Mouse (Mus musculus) liver, embryonic 15.5 days (tissue): ENCODE results near the gene Slc18a2. TPM values are rescaled to one million over a fixed set of nuclear protein-coding genes. Genes with fewer than 3 reads are reported as not detected.

Experiments used
- ATAC-seq: fragments of 200-750 bp; cut with Nextera tagmentation; 2 replicates; pipeline ENCODE4 v1.8.0; 2017; ENCODE audit warnings: moderate number of reproducible peaks, mild to moderate bottlenecking, moderate library complexity; ENCODE audit not compliant: insufficient read depth
- H3K27ac ChIP-seq: fragments of 300-500 bp; sonication (generic); replicated peaks from 2 replicates; pipeline ENCODE4 v1.5.1; 2015; ENCODE audit warnings: mild to moderate bottlenecking, inconsistent platforms
- H3K27me3 ChIP-seq: fragments of 300-500 bp; sonication (generic); 2 replicates; pipeline ENCODE4 v1.6.1; 2015; ENCODE audit warnings: mild to moderate bottlenecking, inconsistent platforms
- H3K36me3 ChIP-seq: fragments of 300-500 bp; sonication (generic); replicated peaks from 2 replicates; pipeline ENCODE4 v1.6.1; 2015; ENCODE audit warnings: moderate library complexity, mild to moderate bottlenecking, inconsistent platforms
- H3K4me1 ChIP-seq: fragments of 300-500 bp; sonication (generic); replicated peaks from 2 replicates; pipeline ENCODE4 v1.6.1; 2015; ENCODE audit warnings: inconsistent platforms
- H3K4me2 ChIP-seq: fragments of 300-500 bp; sonication (generic); 2 replicates; pipeline ENCODE4 v1.6.1; 2015; ENCODE audit warnings: moderate library complexity, mild to moderate bottlenecking, inconsistent platforms
- H3K4me3 ChIP-seq: fragments of 300-500 bp; sonication (generic); replicated peaks from 2 replicates; pipeline ENCODE4 v1.5.1; 2015; ENCODE audit warnings: mild to moderate bottlenecking, inconsistent platforms
- H3K9ac ChIP-seq: fragments of 300-500 bp; sonication (generic); 2 replicates; pipeline ENCODE4 v1.6.1; 2015; ENCODE audit warnings: moderate library complexity, mild to moderate bottlenecking, inconsistent platforms
- H3K9me3 ChIP-seq: fragments of 300-500 bp; sonication (generic); replicated peaks from 2 replicates; pipeline ENCODE4 v1.6.1; 2016; ENCODE audit warnings: inconsistent platforms
- WGBS: fragments of 180-500 bp; shearing (Covaris S2); methylation state at CpG from one replicate; pipeline ENCODE4 v1.1.7; 2015; ENCODE audit warnings: mixed read lengths; ENCODE audit not compliant: insufficient replicate concordance; 5-methylcytosine and 5-hydroxymethylcytosine counted together
- polyA plus RNA-seq: library from polyadenylated mRNA; unstranded; fragments of >200 nt; fragmentation: Nextera tagmentation; extraction: Ambion mirVana; gene quantifications from 2 replicates; pipeline ENCODE4 v1.2.1, GENCODE M21; 2015

Gene Slc18a2
- polyA plus RNA-seq, 1 experiment from 2014 or later = 2.8 TPM

DNA sequence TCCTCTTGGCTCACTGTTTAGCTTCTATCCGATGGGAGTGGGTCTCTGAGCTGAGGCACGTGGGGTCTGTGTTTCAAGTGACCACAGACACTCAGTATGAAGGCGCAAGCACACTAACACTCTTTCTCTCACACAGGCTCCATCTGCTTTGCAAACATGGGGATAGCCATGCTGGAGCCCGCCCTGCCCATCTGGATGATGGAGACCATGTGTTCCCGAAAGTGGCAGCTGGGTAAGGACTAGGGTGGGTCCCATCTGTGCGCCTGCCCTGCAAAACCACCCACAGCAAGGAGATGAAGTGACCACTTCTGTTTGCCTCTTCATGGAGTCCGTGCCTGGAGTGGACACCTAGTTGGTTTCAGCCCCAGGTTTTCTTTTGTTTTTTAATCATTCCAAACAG is 15.7 kb downstream of the Slc18a2 start:
- Histone ChIP-seq H3K27me3 (no peaks in the 10 kb centered on the region), H3K36me3 (no peaks in the 10 kb centered on the region), H3K4me3 (no peak overlapping the region), H3K27ac (no peak overlapping the region), H3K4me1 (no peaks in the 10 kb centered on the region), H3K4me2 (no peak overlapping the region), H3K9ac (no peak overlapping the region), H3K9me3 (no peaks in the 10 kb centered on the region)
- no peak for ATAC-seq
- WGBS = 72% methylated on average over 7 of the region's 7 CpGs

- Histone ChIP-seq H3K4me1 (no peaks in the 10 kb centered on the region), H3K9me3 (no peaks in the 10 kb centered on the region), H3K4me2 (no peak overlapping the region), H3K9ac (no peak overlapping the region), H3K27ac (no peak overlapping the region), H3K36me3 (no peaks in the 10 kb centered on the region), H3K27me3 (no peaks in the 10 kb centered on the region), H3K4me3 (no peak overlapping the region)
- ATAC-seq = no peak
Observed at GRCm38 (mm10) chr19:59280841-59281240, 20.1 kb downstream of the Slc18a2 start.

DNA sequence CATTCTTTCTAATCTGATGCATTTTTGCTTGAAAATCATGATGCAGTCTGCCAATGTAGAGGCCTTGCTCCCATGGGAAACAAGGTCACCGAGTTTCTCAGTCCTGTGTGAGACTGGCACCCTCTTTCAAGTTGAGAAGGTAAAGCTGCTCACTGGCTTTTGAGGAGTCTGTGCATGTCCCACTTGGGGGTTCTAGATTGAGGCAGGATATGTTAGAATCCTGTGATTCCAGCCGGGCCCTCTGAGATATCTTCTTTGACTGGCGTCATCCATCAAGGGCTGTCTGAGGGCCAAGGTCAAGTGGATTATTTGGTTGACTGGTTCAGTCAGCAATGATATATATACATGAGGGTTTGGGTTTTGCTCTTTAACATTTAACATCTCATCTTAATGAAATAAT is 21.3 kb downstream of the Slc18a2 start:
- 81% methylated on average over 3 of the region's 3 CpGs for WGBS
- no peak for ATAC-seq
- H3K9me3 ChIP-seq = no peaks in the 10 kb centered on the region
- H3K27me3 ChIP-seq = no peaks in the 10 kb centered on the region
- no peak overlapping the region for H3K4me3 ChIP-seq
- no peak overlapping the region for H3K27ac ChIP-seq
- no peak overlapping the region for H3K4me2 ChIP-seq
- H3K9ac ChIP-seq = no peak overlapping the region
- H3K36me3 ChIP-seq = no peaks in the 10 kb centered on the region
- H3K4me1 ChIP-seq = no peaks in the 10 kb centered on the region

GRCm38 (mm10) chr19:59289042-59289441 is 28.3 kb downstream of the Slc18a2 start:
- no peaks in the 10 kb centered on the region for H3K27me3 ChIP-seq
- H3K9ac ChIP-seq = no peak overlapping the region
- no peaks in the 10 kb centered on the region for H3K9me3 ChIP-seq
- H3K4me3 ChIP-seq = no peak overlapping the region
- ATAC-seq = no peak
- H3K4me2 ChIP-seq = no peak overlapping the region
- no peaks in the 10 kb centered on the region for H3K36me3 ChIP-seq
- H3K27ac ChIP-seq = no peak overlapping the region
- H3K4me1 ChIP-seq = no peaks in the 10 kb centered on the region

GRCm38 (mm10) chr19:59289811-59290210 is 29.1 kb downstream of the Slc18a2 start:
- H3K4me1 ChIP-seq = no peaks in the 10 kb centered on the region
- no peak for ATAC-seq
- no peaks in the 10 kb centered on the region for H3K27me3 ChIP-seq
- no peaks in the 10 kb centered on the region for H3K36me3 ChIP-seq
- H3K27ac ChIP-seq = no peak overlapping the region
- H3K9ac ChIP-seq = no peak overlapping the region
- 78% methylated on average over 6 of the region's 6 CpGs for WGBS
- no peak overlapping the region for H3K4me2 ChIP-seq
- H3K4me3 ChIP-seq = no peak overlapping the region
- no peaks in the 10 kb centered on the region for H3K9me3 ChIP-seq

DNA sequence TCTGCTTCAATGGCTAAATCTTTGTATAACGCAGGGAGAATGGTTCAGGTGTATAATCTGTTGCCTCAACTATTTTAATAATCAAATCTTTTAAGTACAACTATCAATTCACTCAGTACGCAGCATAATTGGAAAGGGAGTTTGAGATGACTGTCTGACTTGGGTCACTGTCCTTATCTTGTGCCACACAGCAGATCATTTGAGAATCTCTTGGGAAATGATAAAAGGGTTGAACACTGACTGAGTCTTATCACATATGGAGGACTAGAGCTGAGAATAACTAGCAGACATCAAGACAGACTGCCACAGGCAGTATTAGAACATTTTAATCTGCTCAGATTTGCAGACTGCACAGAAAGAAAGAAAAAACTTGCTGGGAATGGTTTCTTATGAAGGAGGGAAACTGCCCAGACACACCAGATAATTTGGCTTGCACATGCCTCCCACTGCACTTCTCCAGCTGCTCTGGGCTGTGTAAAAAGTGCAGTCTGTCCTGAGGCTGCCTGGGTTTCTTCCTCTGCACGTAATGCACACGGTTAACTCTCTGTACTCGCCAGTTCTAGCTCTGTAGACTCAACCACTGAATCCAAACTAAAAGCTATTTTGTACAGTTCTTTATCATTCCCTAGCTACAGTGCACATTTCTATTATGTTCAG is 31.6 kb downstream of the Slc18a2 start:
- WGBS = 65% methylated on average over 5 of the region's 5 CpGs
- H3K4me1 ChIP-seq = no peaks in the 10 kb centered on the region
- H3K27ac ChIP-seq = no peak overlapping the region
- no peaks in the 10 kb centered on the region for H3K27me3 ChIP-seq
- no peak overlapping the region for H3K9ac ChIP-seq
- H3K4me3 ChIP-seq = no peak overlapping the region
- H3K4me2 ChIP-seq = no peak overlapping the region
- ATAC-seq = no peak
- no peaks in the 10 kb centered on the region for H3K9me3 ChIP-seq
- H3K36me3 ChIP-seq = no peaks in the 10 kb centered on the region

DNA sequence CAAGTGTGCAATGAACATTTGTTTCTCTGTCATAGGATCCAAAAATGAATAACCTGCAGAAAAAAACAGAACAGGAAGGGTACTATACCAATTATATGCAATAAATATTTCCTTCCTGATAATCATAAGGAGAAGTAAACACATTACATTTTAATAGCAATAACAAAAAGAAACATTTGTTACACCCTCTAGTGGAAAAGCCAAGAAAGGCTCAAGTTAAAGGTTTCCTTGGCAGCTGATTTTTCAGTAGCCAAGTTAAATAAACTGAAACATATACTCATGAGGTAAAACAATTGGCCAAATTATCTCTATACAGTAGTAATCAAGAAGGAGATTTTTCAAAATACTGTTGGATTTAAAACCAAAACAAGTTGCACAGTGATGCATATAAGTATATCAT is 54.6 kb downstream of the Slc18a2 start:
- H3K36me3 ChIP-seq = peaks cover 31% of the 10 kb centered on the region
- H3K4me1 ChIP-seq = 0 out of 2 replicates have a peak, but pooled peaks cover 2% of the 10 kb centered on the region
- no peak overlapping the region for H3K27ac ChIP-seq
- no peaks in the 10 kb centered on the region for H3K9me3 ChIP-seq
- no peak for ATAC-seq
- H3K4me3 ChIP-seq = no peak overlapping the region
- H3K27me3 ChIP-seq = no peaks in the 10 kb centered on the region
- H3K9ac ChIP-seq = no peak overlapping the region
- H3K4me2 ChIP-seq = no peak overlapping the region

GRCm38 (mm10) chr19:59316571-59316970 is 55.9 kb downstream of the Slc18a2 start:
- no peak for ATAC-seq
- Histone ChIP-seq H3K36me3 (peaks cover 34% of the 10 kb centered on the region), H3K27ac (no peak overlapping the region), H3K4me2 (no peak overlapping the region), H3K27me3 (no peaks in the 10 kb centered on the region), H3K4me3 (no peak overlapping the region), H3K9ac (no peak overlapping the region), H3K9me3 (no peaks in the 10 kb centered on the region), H3K4me1 (0 out of 2 replicates have a peak, but pooled peaks cover 2% of the 10 kb centered on the region)

DNA sequence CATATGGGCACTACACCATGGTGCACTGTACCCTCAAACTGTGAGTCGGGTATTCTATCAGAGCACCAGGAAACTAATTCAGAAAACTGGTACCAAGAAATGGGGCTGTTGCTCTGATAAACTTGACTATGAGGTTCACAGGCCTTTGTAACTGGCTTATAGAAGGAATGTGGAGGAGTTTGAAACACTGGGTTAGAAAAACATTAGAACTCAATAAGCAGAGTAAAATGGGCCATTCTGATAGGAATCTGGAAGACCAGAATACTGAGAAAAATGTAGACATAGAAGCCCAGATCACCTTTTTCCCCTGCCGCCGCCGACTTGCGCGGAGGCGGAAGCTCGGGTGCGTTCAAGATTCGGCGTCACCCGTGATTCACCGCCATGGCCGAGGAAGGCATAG is 61.3 kb downstream of the Slc18a2 start, which contains the start of gene Rps12-ps3:
Gene Rps12-ps3 (plus strand): TSS at position 301 of the 400 bp plus-strand sequence.
- no peak for ATAC-seq
- Histone ChIP-seq H3K9me3 (no peaks in the 10 kb centered on the region), H3K4me2 (no peak within 1 kb of the TSS), H3K4me3 (no peak within 1 kb of the TSS), H3K27ac (no peak within 1 kb of the TSS), H3K4me1 (peaks cover 2% of the 10 kb centered on the region; the same call in 1 of the 2 replicates), H3K27me3 (no peaks in the 10 kb centered on the region), H3K36me3 (peaks cover 45% of the 10 kb centered on the region), H3K9ac (no peak within 1 kb of the TSS)
- WGBS = 84% methylated on average over 13 of the region's 14 CpGs

DNA sequence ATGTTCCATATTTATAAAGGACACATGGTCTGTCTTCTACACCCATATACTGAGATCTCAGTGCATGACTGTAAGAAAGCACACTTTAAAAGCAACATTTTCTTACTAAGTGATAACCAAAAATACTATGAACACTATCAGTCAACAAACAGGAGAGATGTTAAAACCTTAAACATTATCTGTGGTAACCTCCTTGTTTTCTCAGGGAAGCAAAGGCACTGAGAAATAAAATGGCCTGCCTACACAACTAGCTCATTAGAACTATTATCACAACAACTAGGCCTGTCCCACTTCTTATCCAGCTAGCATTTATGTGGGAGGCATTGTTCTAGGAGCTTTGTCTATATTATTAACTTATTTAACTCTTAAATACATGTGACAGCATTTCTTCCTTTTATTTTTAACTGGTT is 70.1 kb downstream of the Slc18a2 start:
- Histone ChIP-seq H3K4me3 (no peak overlapping the region), H3K9ac (no peak overlapping the region), H3K4me2 (peak overlapping the region; percentile 27; the same call in 1 of the 2 replicates), H3K4me1 (peaks cover 43% of the 10 kb centered on the region), H3K36me3 (peaks cover 13% of the 10 kb centered on the region), H3K27ac (peak overlapping the region; percentile 57; the same call in 1 of the 2 replicates), H3K27me3 (no peaks in the 10 kb centered on the region), H3K9me3 (no peaks in the 10 kb centered on the region)
- ATAC-seq = peak; percentile 83

DNA sequence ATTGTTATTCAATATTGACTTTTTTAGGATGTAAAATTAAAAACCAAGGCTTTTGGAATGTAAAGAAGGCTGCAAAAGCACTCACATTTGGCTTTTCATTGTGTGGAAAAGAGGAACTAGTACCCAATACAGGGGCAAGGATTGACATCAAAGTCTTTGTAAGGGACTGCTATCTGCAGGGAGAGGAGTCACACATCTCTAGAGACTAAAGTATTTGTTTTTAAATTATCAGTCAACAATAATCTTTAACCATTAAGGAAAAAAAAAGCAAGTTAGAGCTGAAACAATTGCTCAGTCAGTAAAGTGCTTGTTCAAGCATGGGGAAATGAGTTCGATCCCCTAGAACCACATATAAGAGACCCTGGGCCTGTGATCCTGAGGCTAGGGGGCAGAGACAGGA is 76.0 kb downstream of the Slc18a2 start:
- Histone ChIP-seq H3K27ac (no peak overlapping the region), H3K36me3 (peaks cover 14% of the 10 kb centered on the region), H3K27me3 (no peaks in the 10 kb centered on the region), H3K4me2 (no peak overlapping the region), H3K9ac (no peak overlapping the region), H3K4me3 (no peak overlapping the region), H3K4me1 (peaks cover 61% of the 10 kb centered on the region), H3K9me3 (no peaks in the 10 kb centered on the region)
- ATAC-seq = no peak
- 94% methylated on average over 1 of the region's 1 CpGs for WGBS

DNA sequence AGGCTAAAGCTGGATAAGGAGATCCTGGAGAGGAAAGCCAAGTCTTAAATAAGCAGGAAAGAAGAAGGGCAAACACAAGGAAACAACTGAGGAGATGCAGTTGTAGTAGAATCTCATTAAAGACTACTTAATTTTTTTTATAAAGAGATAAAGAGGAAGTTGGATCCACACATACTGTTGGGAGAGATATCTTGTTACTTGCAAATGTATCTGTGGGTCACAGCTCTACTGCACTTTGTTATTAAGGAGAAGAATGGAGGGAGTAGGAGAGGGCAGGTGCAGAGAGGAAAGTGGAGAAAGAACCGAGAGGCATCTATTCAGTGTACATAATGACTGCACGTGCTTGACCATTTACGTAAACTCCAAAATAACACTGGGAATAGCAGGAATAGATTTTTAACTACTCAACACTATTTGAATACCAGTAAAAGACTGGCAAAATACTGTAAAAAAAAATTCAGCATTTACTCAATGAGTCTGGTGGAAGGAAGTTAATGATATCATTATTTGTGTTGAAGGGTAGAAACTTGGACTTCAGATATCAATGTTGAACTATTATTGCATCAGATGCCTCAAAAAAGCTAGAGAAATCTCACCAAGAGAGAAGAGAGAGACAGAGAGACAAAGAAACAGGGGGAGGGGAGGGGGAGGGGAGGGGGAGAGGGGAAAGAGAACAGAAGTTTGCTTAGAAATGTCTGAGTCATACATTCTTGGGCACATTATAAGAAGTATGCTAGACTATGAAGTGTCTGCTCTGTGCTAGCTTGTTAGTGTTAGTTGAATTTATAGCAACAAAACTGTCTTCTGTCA is 77.4 kb downstream of the Slc18a2 start:
- no peak overlapping the region for H3K4me2 ChIP-seq
- no peaks in the 10 kb centered on the region for H3K27me3 ChIP-seq
- no peak overlapping the region for H3K4me3 ChIP-seq
- H3K9ac ChIP-seq = no peak overlapping the region
- ATAC-seq = no peak
- no peaks in the 10 kb centered on the region for H3K9me3 ChIP-seq
- WGBS = 70% methylated on average over 3 of the region's 3 CpGs
- peaks cover 59% of the 10 kb centered on the region for H3K4me1 ChIP-seq
- peaks cover 13% of the 10 kb centered on the region for H3K36me3 ChIP-seq
- no peak overlapping the region for H3K27ac ChIP-seq
